ENCODE assay signal across 16 mouse cellular contexts in genomic region chr2:91878387-91879180, GRCm38 (mm10). TPM values are rescaled to one million over a fixed set of nuclear protein-coding genes. Genes with fewer than 3 reads are reported as not detected.
A peak's percentile ranks its signal among the peaks of the same experiment; 100 is the strongest.
DNase-seq lines count a peak whose midpoint lies in the region; ATAC-seq and TF ChIP-seq lines count a peak whose summit lies in the region.
"Had no signal": no experiment of that assay in that cellular context is flagged by ENCODE, and none has a peak within 500 bp of the region (broad histone marks: within the 10 kb centered on the region; RNA-seq: fewer than 3 reads in every experiment).

No protein-coding gene starts in this region.

- intact Hi-C loops in heart, adult 2 months (cut with DNase I), result no loop called here

- no peak for TF ChIP-seq EP300 in heart, adult 2 months (IDR thresholded peaks at IDR 0.05; ENCODE audit: insufficient read depth, low read depth, low read length)

- no peaks in the 10 kb centered on the region for H3K36me3 ChIP-seq in heart, embryonic 11.5 days (ENCODE audit: control insufficient read depth, insufficient read depth, low read length)
- peaks cover 7% of the 10 kb centered on the region for H3K36me3 ChIP-seq in heart, adult 2 months (ENCODE audit: control insufficient read depth, insufficient read depth, low read length)
- peaks cover 16% of the 10 kb centered on the region for H3K36me3 ChIP-seq in neural tube, embryonic 13.5 days
- peaks cover 7% of the 10 kb centered on the region; the same call in 1 of the 2 replicates for H3K36me3 ChIP-seq in forebrain, embryonic 15.5 days
- H3K36me3 ChIP-seq in neural tube, embryonic 15.5 days, result peaks cover 10% of the 10 kb centered on the region; the same call in 1 of the 2 replicates
- no peaks in the 10 kb centered on the region for H3K36me3 ChIP-seq in thymus, adult 2 months (ENCODE audit: control insufficient read depth, insufficient read depth, low read length)

- DNase-seq in heart, adult 2 months, result no peak
- no peak for DNase-seq in neural tube, embryonic 10.5 days (ENCODE audit: extremely low spot score, low spot score)
- no peak for DNase-seq in testis, postnatal 10 days (ENCODE audit: low spot score)
- no peak for DNase-seq in thymus, adult 2 months
- DNase-seq: cerebellum, postnatal 10 days; thymus, postnatal 36 days had no signal

- H3K4me1 ChIP-seq in heart, embryonic 11.5 days (ENCODE audit: control insufficient read depth, insufficient read depth, low read length), result peaks cover 5% of the 10 kb centered on the region; the same call in 1 of the 2 replicates
- H3K4me1 ChIP-seq in heart, adult 2 months (ENCODE audit: control insufficient read depth, insufficient read depth, low read length), result peaks cover 1% of the 10 kb centered on the region
- H3K4me1 ChIP-seq in neural tube, embryonic 13.5 days (replicated peaks), result peaks cover 8% of the 10 kb centered on the region; the same call in 1 of the 2 replicates
- H3K4me1 ChIP-seq in forebrain, embryonic 15.5 days, result peaks cover 7% of the 10 kb centered on the region; the same call in 1 of the 2 replicates
- H3K4me1 ChIP-seq in neural tube, embryonic 15.5 days, result 0 out of 2 replicates have a peak, but pooled peaks cover 6% of the 10 kb centered on the region
- H3K4me1 ChIP-seq in thymus, adult 2 months (replicated peaks; ENCODE audit: control insufficient read depth, insufficient read depth, low read length), result peaks cover 4% of the 10 kb centered on the region; the same call in 1 of the 2 replicates
- H3K4me1 ChIP-seq: embryonic facial prominence, embryonic 12.5 days; kidney, embryonic 15.5 days had no signal

- H3K27ac ChIP-seq in heart, embryonic 11.5 days (ENCODE audit: low read depth, low read length), result no peak overlapping the region; the same call in 1 of the 2 replicates
- H3K27ac ChIP-seq in heart, adult 2 months, result no peak overlapping the region
- H3K27ac ChIP-seq in neural tube, embryonic 13.5 days (replicated peaks), result 0 out of 2 replicates have a peak overlapping the region, but pooled peaks have one; percentile 34
- H3K27ac ChIP-seq in forebrain, embryonic 15.5 days (replicated peaks), result peak overlapping the region; percentile 27
- H3K27ac ChIP-seq in neural tube, embryonic 15.5 days (replicated peaks), result 0 out of 2 replicates have a peak overlapping the region, but pooled peaks have one; percentile 37
- no peak overlapping the region for H3K27ac ChIP-seq in thymus, adult 2 months (ENCODE audit: control insufficient read depth, insufficient read depth, low read length)
- H3K27ac ChIP-seq: embryonic facial prominence, embryonic 12.5 days; kidney, embryonic 15.5 days; liver, embryonic 12.5 days had no signal

- H3K4me2 ChIP-seq in heart, embryonic 11.5 days, result peak overlapping the region; percentile 9; the same call in 1 of the 2 replicates
- H3K4me2 ChIP-seq in neural tube, embryonic 13.5 days, result no peak overlapping the region
- no peak overlapping the region for H3K4me2 ChIP-seq in forebrain, embryonic 15.5 days (replicated peaks)
- H3K4me2 ChIP-seq in neural tube, embryonic 15.5 days, result no peak overlapping the region
- H3K4me2 ChIP-seq: embryonic facial prominence, embryonic 12.5 days; kidney, embryonic 15.5 days; liver, embryonic 12.5 days had no signal

- TF ChIP-seq POLR2A in heart, adult 2 months (IDR thresholded peaks at IDR 0.05; ENCODE audit: insufficient read depth, low read depth, low read length), result no peak
- no peak for TF ChIP-seq POLR2A in thymus, adult 2 months (IDR thresholded peaks at IDR 0.05; ENCODE audit: control insufficient read depth, extremely low read depth, insufficient read depth, low read length, poor library complexity)

- no peaks in the 10 kb centered on the region for H3K79me2 ChIP-seq in heart, adult 2 months (replicated peaks; ENCODE audit: control insufficient read depth, insufficient read depth, low read length)

- H3K9me3 ChIP-seq in heart, embryonic 11.5 days (replicated peaks; ENCODE audit: control insufficient read depth, low read length), result no peaks in the 10 kb centered on the region
- no peaks in the 10 kb centered on the region for H3K9me3 ChIP-seq in neural tube, embryonic 13.5 days
- no peaks in the 10 kb centered on the region for H3K9me3 ChIP-seq in forebrain, embryonic 15.5 days
- H3K9me3 ChIP-seq in neural tube, embryonic 15.5 days (replicated peaks), result no peaks in the 10 kb centered on the region
- H3K9me3 ChIP-seq: embryonic facial prominence, embryonic 12.5 days; kidney, embryonic 15.5 days; liver, embryonic 12.5 days had no signal

- WGBS in heart, embryonic 11.5 days (ENCODE audit: insufficient replicate concordance), result 60% methylated on average over 7 of the region's 7 CpGs
- 66% methylated on average over 7 of the region's 7 CpGs for WGBS in heart, adult 2 months
- WGBS in neural tube, embryonic 13.5 days, result 66% methylated on average over 7 of the region's 7 CpGs
- WGBS in forebrain, embryonic 15.5 days, result 66% methylated on average over 7 of the region's 7 CpGs
- WGBS in neural tube, embryonic 15.5 days, result 59% methylated on average over 7 of the region's 7 CpGs
- 88% methylated on average over 7 of the region's 7 CpGs for WGBS in thymus, adult 2 months

- no peak for TF ChIP-seq CTCF in heart, adult 2 months (IDR thresholded peaks at IDR 0.05)
- no peak for TF ChIP-seq CTCF in thymus, adult 2 months (IDR thresholded peaks at IDR 0.05; ENCODE audit: borderline replicate concordance, control insufficient read depth, extremely low read depth, insufficient read depth, low read length, poor library complexity)

- H3K4me3 ChIP-seq in heart, embryonic 11.5 days (ENCODE audit: low read depth, low read length), result no peak overlapping the region
- H3K4me3 ChIP-seq in heart, adult 2 months, result no peak overlapping the region
- H3K4me3 ChIP-seq in neural tube, embryonic 13.5 days, result no peak overlapping the region
- no peak overlapping the region for H3K4me3 ChIP-seq in forebrain, embryonic 15.5 days
- no peak overlapping the region for H3K4me3 ChIP-seq in neural tube, embryonic 15.5 days (replicated peaks)
- no peak overlapping the region for H3K4me3 ChIP-seq in thymus, adult 2 months (ENCODE audit: control insufficient read depth, insufficient read depth, low read length)
- H3K4me3 ChIP-seq: embryonic facial prominence, embryonic 12.5 days; kidney, embryonic 15.5 days; liver, embryonic 12.5 days had no signal

- no peaks in the 10 kb centered on the region for H3K27me3 ChIP-seq in heart, embryonic 11.5 days (ENCODE audit: control insufficient read depth, insufficient read depth, low read length)
- H3K27me3 ChIP-seq in heart, adult 2 months (ENCODE audit: control insufficient read depth, insufficient read depth, low read length), result no peaks in the 10 kb centered on the region
- no peaks in the 10 kb centered on the region for H3K27me3 ChIP-seq in neural tube, embryonic 13.5 days
- no peaks in the 10 kb centered on the region for H3K27me3 ChIP-seq in forebrain, embryonic 15.5 days
- no peaks in the 10 kb centered on the region for H3K27me3 ChIP-seq in neural tube, embryonic 15.5 days (replicated peaks)
- no peaks in the 10 kb centered on the region for H3K27me3 ChIP-seq in thymus, adult 2 months (ENCODE audit: control insufficient read depth, insufficient read depth, low read length)
- H3K27me3 ChIP-seq: embryonic facial prominence, embryonic 12.5 days; kidney, embryonic 15.5 days; liver, embryonic 12.5 days had no signal

- no peak; the same call in 1 of the 2 replicates for ATAC-seq in heart, embryonic 11.5 days (replicated peaks; ENCODE audit: insufficient number of reproducible peaks, low FRiP score, low TSS enrichment)
- no peak for ATAC-seq in neural tube, embryonic 13.5 days (ENCODE audit: low read depth)
- ATAC-seq in forebrain, embryonic 15.5 days (replicated peaks), result 0 out of 2 replicates have a peak, but pooled peaks have one; percentile 38
- no peak for ATAC-seq in neural tube, embryonic 15.5 days (ENCODE audit: low FRiP score)
- ATAC-seq: liver, embryonic 12.5 days had no signal

- no peak overlapping the region for H3K9ac ChIP-seq in heart, embryonic 11.5 days (ENCODE audit: low read depth, low read length)
- no peak overlapping the region for H3K9ac ChIP-seq in heart, adult 2 months (ENCODE audit: low read depth, low read length)
- H3K9ac ChIP-seq in neural tube, embryonic 13.5 days, result no peak overlapping the region
- no peak overlapping the region for H3K9ac ChIP-seq in forebrain, embryonic 15.5 days (replicated peaks)
- no peak overlapping the region for H3K9ac ChIP-seq in neural tube, embryonic 15.5 days (replicated peaks)
- H3K9ac ChIP-seq: embryonic facial prominence, embryonic 12.5 days; kidney, embryonic 15.5 days; liver, embryonic 12.5 days had no signal

RNA-seq across cellular contexts. Expression of gene Chrm4, which starts 48.5 kb away (rescaled TPM):
- not detected in 2 replicates for polyA plus RNA-seq in heart, embryonic 11.5 days (2014; fragmentation: Nextera tagmentation; extraction: Ambion mirVana)
- not detected for total RNA-seq in heart, adult 2 months (2021)
- 0.14 and 0.29 TPM in 2 replicates for polyA plus RNA-seq in heart, adult 2 months (2012; rRNA removed)
- polyA plus RNA-seq in neural tube, embryonic 13.5 days (2015; fragmentation: Nextera tagmentation; extraction: Ambion mirVana), result 1.2 and 1.5 TPM in 2 replicates
- 1.5 and 1.8 TPM in 2 replicates for polyA plus RNA-seq in forebrain, embryonic 15.5 days (2015; fragmentation: Nextera tagmentation; extraction: Ambion mirVana)
- 1.4 and 1.5 TPM in 2 replicates for polyA plus RNA-seq in neural tube, embryonic 15.5 days (2015; fragmentation: Nextera tagmentation; extraction: Ambion mirVana)
- 0.80 and 0.87 TPM in 2 replicates for polyA plus RNA-seq in thymus, adult 2 months (2012; rRNA removed)
- total RNA-seq: heart, adult 8-10 months; heart, postnatal 25 days had no signal
- polyA plus RNA-seq: intestine, embryonic 14.5 days had no signal

RNA-seq across cellular contexts. Expression of gene Mdk, which starts 53.5 kb away (rescaled TPM):
- 842 and 965 TPM in 2 replicates for polyA plus RNA-seq in heart, embryonic 11.5 days (2014; fragmentation: Nextera tagmentation; extraction: Ambion mirVana)
- 1 to 10 TPM; 2.5 to 2.8 TPM for total RNA-seq in heart, adult 2 months (2021)
- polyA plus RNA-seq in heart, adult 2 months (2012; rRNA removed), result 4.1 and 5.4 TPM in 2 replicates
- polyA plus RNA-seq in neural tube, embryonic 13.5 days (2015; fragmentation: Nextera tagmentation; extraction: Ambion mirVana), result 289 and 336 TPM in 2 replicates
- 347 and 357 TPM in 2 replicates for polyA plus RNA-seq in forebrain, embryonic 15.5 days (2015; fragmentation: Nextera tagmentation; extraction: Ambion mirVana)
- polyA plus RNA-seq in neural tube, embryonic 15.5 days (2015; fragmentation: Nextera tagmentation; extraction: Ambion mirVana), result 161 and 243 TPM in 2 replicates
- polyA plus RNA-seq in thymus, adult 2 months (2012; rRNA removed), result 12.0 and 17.7 TPM in 2 replicates

Comparison
In these comparisons a context has a peak if more than half of its experiments do, and no peak if none do; other contexts are left out.
1. H3K27ac ChIP-seq: peak in neural tube, embryonic 13.5 days (single experiment), forebrain, embryonic 15.5 days (single experiment) and neural tube, embryonic 15.5 days (single experiment); none in heart, embryonic 11.5 days (single experiment), heart, adult 2 months (single experiment) and thymus, adult 2 months (single experiment).